Mouse (Mus musculus) adrenal gland, postnatal 36 days (tissue): ENCODE measurements at regions not wholly inside any gene's neighbourhood (a gene's known extent, or its start where the extent isn't known, plus 50 kb on each side); places are given as distances from the start of the nearest gene placed in this dataset.
"Not testable (repeated sequence)": the region's sequence is repeated elsewhere in the genome, so short reads cannot be mapped to it uniquely, and the experiment has no call there.

Experiments used
- DNase-seq, 2 experiments: peaks; one replicate each; pipeline ENCODE4 v3.0.0; 2021; ENCODE audit warnings: mixed read lengths in 1 of 2

DNA sequence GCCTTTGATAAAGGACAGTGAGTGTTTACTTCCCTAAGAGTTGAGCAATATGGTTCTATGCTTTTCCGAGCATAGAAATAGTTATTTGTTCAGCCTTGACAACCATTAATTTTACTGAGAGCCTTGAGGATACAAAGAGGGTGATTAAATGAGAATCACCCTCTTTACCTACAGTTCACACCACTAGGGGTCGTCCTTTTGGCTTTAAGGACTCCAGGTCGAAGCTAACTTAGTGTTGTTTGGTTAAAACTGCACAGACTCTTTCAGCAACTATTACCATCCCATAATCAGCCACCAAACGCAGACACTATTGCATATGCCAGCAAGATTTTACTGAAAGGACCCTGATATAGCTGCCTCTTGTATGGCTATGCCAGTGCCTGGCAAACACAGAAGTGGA lies 559.2 kb upstream of the 2610301B20Rik start:
- DNase-seq: no peak

DNA sequence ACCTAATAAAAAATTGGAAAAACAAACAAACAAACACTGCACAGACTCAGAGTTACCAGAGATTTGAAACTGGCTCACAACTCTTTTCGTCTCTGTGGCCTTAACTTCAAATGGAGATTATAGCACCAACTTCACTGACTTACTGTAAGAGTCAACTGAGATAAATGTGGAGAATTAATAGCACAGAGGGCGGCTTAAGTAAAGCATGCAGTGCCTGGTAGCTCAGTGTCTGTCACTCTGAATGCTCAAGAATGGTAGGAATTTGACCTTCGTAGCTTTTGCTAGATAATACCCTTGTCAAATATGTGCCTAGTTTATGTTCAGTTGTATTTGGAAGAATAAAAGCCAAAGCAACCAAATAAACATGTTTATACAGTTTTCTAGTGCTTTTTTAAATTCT lies 558.4 kb upstream of the 2610301B20Rik start:
- DNase-seq: no peak

DNA sequence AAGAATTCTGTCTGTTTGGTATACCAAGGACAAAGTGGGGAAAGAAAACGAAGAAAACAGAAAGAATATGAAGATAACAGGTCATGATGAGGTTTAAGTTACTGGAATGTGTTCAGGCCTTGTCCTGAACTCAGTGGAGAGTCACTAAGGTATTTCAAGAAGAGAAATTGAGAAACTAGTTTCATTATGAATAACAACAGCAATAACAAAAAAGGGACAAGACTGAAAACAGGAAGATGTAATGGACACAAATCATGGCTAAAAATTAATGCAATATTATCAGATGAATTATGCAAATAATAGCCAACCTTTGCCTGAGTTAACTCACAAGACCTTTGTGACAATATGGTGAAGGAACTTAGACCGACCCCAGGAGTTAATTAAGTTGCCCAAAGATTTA lies 530.2 kb upstream of the 2610301B20Rik start:
- no peak for DNase-seq

DNA sequence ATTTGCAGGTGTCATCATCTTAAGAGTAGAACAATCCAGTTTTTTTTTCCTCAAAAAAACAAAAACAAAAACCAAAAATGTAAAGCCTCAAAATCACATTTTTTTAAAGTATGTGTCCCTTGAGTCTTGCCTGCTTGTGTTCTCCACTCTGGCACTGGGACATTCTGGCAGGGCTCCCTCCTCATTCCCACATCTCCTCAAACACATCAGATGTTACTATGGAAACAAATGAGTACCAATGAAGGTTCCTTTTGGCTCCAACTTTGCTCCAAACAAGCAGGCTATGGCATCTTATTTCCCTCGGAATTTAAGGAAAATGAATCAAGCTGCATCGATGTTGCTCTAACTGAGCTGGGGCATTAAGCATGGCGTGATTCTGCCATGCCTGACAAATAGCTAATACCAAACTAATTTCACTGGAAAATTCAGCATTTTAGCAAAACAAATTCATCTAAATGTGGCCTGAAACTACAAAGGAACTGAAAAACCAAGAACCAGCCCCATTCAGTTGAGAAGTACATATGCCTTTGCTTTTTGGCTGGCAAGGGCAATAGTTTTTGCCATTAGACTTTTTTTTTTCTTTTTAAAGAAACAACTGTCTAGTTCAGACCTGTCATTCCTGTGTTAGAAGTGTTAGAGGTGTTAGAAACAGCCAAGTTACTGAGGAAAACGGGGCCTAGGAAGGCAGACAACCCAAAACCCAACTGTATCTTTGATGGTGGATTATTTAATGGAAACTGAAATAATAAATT lies 522.2 kb upstream of the 2610301B20Rik start:
- no peak for DNase-seq

DNA sequence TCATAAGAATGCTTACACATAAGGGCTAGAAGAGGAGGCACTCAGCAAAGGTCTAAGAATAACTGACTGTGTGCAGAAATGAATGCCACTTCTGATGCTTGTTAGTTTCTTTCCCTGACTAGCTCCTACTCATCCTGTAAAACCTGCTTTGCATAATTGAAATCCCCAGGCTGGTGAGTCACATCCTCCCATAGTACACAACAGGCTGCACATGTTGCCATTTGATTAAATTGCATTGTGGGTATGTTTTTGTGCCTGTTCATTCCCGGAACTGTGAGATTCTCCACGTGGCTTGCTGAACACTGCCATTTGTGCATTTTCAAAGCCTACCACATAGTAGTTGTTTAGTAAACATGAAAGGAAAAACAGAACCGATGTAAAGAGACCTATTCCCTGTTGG lies 516.7 kb upstream of the 2610301B20Rik start:
- no peak for DNase-seq

DNA sequence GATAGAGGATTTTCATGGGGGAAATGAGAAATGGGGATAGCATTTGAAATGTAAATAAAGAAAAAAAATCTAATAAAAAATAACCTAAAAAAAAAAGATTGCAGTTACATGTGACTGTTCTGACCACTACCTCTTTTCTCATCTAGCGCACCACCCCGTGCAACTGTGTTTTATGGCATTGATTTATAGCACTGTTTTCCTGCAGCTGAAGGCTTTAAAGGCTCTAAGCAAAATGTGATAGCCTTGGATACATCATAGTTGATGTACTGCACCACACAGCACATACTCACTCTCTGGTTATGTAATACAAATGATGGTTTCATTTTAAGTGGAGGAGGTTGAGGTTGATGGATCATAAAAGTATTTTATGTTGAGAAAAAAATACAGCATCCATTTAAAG lies 484.5 kb upstream of the 2610301B20Rik start:
- DNase-seq: no peak

DNA sequence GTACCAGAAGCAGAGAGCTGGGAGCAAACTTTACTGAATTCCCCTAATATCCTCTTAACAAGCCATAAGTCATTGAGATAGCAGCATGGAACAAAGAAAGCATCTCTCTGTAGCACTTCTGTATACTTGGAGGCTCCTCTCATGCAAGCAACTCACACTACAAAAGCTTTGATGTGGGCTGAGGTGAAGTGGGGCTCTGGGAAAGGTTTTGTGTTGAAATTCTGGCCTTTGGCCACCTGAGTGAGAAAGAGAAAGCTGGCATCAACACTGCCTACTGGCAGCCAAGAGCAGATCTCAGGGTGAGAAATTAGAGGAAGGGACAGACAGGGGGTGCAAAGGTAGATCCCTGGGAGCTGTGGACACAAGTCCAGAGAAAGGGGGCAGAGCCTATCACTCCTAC lies 477.0 kb upstream of the 2610301B20Rik start:
- peak in 1 of 2 experiments; percentile 7 for DNase-seq

DNA sequence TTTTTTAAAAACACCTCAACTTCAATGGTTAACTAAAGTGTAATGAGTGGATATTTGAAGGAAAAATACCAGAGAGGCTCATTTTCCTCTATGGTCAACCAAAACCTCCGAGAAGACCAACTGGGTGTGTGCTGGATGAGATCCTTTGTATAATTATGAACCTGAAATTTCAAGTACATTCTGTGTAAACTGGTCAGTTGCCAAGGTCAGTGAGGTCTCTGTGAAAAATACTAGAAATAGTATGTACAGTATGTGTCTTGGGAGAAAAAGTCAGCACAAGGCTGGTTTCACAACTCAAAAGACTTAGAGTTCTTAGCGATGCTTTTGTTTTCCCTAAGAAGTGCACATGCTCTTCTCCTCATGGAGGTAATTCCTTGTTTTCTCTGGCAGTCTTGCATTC lies 476.2 kb upstream of the 2610301B20Rik start:
- DNase-seq: no peak

DNA sequence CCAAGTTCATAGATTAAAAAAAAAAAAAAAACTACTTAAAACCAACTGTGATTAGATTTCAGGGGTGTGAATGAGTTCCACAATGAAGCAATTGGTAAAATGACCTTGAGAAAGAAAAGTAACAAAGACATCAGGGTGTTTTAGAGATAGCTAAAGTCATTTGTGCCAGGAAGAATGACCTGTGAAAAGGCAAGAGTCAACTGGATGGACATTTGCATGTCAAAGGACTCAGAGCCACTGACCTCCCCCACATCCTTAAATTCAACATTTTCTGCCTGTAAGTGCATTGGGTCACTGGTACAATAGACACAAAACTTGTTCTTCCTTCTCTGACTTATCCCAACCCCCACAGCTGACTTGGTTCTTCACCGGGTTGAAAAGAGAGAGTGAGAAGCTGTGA lies 474.6 kb upstream of the 2610301B20Rik start:
- no peak for DNase-seq

DNA sequence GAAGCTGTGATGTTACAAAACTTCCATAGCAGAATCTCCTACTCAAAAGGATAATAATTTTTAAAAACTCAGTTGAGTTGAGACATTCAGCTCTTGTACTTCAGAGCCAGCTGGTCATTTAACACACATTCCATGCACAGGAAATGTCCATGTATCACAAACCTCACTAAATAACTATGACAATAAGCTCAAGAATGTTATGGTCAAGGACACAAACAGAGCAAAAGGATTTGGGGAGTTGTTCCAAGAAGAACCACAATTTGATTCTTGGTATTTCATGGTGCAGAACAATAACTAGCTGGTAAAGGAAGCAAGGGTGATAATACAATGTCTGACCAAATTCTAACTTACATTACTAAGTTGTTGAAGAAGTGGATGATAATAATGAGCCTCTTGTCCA lies 471.4 kb upstream of the 2610301B20Rik start:
- DNase-seq: no peak

DNA sequence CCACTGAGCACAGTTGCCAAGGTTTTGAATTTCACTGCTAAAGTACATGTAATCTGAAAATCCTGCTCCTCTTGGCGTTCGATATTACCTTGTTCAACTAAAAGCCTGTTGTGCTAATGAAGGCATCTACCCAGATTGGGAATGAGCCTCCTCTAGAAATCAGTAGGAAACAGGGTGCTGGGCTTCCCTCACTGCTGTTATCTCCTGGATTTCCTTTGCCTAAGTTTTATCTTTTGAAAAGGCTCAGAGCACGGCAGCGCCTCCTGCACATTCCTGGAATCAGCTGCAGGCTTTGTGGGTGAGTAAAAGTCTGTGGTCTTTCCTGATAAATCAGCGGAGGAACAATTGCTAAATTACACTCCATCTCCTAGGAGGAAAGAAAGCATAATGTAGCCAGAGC lies 469.9 kb upstream of the 2610301B20Rik start:
- DNase-seq: no peak

DNA sequence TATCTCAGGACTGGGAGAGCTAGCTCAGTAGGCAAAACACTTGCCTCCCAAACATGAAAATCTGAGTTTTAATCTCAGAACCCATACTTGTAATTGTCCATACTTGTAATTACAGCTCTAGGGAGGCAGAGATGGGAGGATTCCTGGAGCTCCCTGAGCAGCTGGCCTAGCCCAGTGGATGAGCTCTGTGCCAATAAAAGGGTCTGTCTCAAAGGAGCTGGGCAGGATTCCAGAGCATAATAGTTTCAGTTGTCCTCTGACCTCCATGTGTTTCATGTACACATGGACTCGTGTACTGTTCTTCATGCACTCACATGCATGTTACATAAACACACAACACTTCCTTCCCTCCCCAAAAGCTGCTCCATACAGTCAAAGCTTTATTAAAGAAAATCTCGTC lies 469.2 kb upstream of the 2610301B20Rik start:
- DNase-seq: no peak

DNA sequence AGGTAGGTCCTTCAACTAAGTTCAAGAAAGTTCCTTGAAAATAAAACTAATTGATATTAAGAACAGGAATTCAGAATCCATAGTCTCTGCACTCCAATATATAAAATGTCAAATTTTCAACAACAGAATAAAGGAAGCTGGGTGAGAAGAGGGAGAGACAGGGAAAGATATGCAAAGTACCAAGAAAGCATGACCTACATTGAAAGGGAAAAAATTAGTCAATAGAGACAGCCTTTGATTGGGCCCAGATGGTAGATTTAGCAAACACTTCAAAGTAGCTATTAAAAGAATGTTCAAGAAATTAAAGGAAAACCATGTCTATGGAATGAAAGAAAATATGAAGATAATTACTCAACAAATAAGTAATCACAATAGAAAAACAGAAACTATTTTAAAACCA lies 460.0 kb upstream of the 2610301B20Rik start:
- no peak for DNase-seq

DNA sequence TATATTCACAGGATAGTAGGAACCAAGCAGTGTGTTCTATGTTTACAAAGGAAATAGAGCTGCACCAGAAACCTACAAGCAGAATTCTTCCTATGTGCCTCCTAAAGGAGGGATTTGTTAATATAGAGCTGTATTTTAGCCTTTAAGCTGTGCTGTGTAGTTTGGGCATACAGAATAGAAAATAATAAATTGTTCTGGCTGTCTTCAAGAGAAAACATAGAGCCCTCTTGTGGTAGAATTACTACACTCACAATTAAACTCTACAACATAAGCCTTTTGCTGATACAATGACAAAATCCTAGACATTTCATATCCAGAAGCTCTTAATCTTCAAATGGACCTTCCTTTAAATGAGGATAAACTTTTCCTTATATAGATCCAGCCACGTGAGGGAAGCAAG lies 452.9 kb upstream of the 2610301B20Rik start:
- DNase-seq: no peak

DNA sequence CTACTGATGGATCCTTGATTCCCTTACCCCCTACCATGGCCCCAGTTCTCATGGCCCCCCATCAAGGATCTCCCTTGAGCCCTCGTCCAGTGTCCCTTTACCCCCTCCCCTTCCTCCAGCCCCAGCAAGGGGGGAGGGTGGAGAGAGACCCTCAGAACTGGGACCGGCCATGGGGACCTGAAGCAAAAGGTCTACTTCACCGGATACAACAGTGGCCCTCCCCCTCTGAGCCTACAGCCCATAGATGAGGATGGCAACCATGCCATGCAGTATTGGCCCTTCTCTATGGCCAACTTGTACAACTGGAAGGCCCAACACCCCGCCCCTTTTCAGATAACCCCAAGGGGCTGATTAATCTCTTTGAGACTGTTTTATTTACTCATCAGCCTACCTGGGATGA lies 439.9 kb upstream of the 2610301B20Rik start:
- DNase-seq: no peak

DNA sequence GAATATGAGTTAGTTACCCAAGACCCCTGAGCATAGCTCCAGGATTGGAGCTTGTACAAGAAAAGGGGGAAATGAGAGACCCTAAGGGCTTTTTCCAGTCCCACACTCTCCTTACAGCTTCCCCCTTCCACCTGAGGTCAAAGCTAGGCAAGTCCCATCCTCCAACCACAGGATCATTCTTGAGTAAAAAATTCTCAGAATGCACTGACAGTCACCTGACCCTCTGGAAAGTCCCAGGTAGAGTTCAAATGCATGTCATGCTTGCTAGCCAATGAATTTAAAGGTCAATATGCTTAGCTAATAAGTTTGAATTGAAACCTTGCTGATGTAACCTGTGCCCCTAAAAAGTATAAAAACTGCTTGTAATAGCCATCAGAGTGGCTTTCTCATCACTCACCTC lies 434.4 kb upstream of the 2610301B20Rik start:
- DNase-seq: not testable (repeated sequence)

DNA sequence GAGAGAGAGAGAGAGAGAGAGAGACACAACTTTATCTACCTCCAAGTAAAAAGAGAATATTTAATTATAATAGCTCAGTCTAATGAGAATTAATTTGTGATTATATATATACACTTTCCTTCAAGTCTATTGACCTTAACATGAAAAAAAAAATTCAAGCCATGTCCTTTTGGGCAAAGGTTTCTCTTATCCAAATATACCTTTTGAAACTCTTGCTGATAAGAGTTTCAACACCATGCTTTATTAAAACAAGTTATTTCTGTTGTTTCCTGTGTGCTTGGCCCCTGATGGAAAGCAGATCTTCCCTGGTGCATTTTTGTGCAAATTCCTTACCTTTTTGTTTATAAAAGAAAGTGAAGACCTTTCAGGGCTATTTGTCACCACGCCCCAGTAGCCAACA lies 414.7 kb upstream of the 2610301B20Rik start:
- DNase-seq: no peak

DNA sequence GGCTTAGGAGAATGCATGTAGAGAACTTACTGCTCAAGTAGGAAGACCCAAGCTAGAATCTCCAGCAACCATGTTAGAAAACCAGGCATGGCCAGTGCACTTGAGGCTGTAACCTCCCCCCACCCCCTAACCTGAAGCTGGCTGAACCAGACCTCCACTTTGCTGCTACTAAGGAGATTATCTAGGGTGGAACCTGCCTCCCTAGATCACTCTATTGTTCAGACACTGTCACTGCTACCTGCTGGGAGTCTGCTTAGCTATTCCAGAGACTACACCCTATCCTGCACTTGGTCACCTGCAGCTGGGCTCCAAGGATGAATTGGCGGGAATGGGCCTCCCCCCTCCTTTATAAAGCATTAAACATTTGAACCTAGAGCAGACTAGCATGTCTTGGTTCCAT lies 393.4 kb upstream of the 2610301B20Rik start:
- no peak for DNase-seq

DNA sequence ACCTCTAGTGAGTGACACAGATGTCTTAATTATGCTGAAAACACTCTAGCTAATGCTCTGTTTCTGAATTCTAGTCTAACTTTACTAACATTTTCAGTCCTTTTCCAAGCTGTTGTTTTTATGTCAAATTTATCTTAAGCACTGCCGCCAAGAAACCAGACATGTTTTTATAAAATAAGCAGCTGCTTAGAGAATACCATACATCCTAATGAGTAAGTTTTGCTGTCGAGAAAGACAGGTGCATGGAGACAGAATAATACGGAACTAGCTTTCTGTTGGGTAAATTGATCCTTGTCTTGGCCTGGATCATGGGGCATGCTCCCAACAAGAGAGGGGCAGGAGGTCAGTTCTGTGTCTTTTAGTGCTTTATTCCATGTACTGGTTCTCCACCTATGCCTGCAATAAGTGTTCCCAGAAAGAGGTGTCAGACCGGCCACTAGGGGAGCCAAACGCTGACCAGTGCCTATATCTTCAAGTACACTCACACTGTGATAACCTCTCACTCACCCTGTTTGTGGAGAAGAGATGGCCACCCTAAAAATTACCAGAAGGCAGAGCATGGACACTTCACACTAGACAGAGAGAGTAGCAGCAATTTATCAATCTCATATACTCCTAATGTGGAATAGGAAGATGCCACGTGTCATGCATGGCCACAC lies 366.0 kb upstream of the 2610301B20Rik start:
- peak in 1 of 2 experiments; percentile 8 for DNase-seq

DNA sequence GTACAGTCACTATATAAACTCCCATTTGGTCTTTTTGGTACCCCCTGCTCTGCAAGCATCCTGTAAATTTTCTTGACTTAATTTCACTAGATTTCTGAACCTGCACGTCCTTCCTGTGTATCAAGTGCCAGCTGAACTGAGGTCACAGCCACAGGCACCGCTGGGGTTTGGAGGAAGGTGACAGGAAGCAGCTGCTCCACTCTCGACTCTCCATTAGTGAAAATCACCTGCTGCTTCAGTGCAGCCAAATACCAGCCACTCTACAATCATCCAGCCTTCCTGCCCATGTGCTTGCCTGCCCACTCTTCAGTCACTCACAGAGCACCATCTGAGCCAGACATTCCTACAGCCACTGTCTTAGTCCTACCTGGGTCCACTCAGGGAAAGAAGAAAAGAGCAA lies 364.3 kb upstream of the 2610301B20Rik start:
- no peak for DNase-seq

DNA sequence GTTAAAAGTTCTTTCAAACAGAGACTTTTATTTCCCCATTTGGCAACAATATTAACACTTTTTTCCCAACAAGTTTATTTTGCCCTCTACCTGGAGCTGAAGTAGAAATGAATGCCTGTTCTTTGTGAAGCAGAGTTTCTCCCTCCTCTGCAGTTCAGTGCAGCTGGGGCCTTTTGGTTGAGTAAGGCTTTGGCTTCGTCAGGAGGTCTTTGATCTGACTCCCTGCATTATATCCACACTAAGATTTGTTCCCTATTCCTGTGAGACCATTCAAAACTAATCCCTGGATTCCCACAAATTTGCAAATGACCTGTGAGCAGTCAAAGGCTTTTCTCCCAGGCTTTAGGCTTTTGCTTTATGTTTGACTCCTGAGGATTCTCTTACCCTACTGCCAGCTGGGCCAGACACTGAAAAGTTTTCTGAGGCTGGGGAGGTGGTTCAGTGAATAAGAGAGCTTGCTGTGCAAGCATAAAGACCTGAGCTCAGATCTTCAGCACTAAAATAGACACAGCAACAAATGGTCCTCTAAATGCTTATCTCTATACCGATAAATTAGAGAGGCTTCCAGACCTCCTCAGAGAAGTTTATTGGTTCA lies 323.5 kb upstream of the 2610301B20Rik start:
- no peak for DNase-seq

DNA sequence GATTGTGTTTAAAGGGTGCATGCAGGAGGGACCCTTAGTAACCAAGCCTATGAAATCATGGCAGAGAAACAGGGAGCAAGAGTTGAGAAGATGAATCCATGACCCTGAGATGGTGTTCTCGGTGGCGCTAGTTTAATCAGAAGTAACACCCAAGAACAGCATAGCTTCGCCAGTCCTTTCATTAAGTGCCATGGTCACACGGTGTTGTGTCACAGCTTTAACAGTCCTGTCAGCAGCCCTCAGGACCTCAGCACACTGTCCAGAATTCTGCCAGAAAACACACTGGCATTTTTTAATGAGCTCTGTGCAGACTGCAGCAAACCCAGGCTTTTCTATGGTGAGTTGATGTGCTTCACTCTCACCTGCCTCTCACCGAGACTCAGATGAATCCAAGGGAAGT lies 320.6 kb upstream of the 2610301B20Rik start:
- no peak for DNase-seq

DNA sequence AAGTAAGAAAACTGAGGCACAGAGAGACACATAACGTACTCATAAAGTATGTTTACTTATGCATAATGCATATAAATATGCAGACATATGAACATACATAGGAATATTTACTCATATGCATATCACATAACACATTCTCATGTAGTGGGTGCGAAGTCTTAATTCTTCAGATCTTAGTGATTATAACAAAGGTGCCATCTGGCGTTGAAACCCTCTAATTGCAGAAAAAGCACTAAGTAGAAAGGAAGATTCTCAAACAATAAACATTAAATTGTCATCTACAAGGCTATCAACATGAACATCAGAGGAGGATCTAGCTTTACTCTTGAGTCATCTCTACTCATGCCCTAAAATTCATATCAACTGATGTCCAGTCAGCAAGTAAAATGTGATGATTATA lies 314.2 kb upstream of the 2610301B20Rik start:
- DNase-seq: no peak

DNA sequence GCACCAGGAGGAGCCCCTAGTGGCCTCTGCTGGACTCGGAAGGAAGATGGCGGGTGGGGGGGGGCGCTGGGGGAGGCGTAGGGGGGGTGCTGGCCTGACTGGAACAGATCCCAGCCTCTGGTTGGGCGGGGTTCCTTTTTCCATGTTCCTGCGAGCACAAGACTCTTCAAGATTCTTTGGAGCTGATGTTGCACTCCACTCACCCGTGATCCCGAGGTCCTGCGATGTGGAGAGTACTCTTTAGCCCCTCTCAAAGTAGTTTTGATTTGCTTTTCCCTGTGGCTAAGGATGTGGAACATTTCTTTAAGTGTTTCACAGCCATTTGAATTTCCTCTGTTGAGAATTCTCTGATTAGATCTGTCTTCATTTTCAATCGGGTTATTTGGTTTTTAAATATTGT lies 269.8 kb upstream of the 2610301B20Rik start:
- no peak for DNase-seq
